ENCODE assay signal across 11 mouse cellular contexts in the genomic region with DNA sequence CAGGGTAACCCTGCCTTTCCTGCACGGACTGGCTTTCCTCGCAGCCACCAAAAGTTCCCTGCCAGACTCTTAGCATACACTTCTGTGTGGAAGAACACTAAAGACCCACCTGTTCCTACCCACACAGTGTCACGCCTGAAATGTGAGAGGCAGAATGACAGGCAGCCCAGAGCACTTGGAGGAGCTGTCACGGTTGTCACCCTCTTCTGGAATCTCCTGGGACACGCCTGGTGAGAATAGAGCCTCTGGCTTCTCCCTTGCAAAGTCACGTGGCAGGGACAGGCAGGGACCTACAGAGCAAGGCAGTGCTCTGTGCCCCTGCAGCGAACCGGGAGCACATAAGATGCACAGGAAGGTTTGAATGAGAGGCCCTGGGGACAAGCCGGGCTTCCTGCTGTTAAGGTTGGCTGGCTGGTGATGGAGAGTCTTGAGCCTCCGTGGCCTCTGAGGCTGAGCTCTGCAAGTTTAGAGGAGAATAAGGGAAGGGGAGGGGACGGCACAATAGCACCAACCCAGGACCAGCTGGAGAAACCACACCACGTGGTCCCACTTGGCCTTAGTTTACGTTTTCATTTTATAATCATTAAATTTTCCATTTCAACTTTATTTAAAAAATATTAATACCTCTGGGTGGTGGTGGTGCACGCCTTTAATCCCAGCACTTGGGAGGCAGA. TPM values are rescaled to one million over a fixed set of nuclear protein-coding genes. Genes with fewer than 3 reads are reported as not detected.
A peak's percentile ranks its signal among the peaks of the same experiment; 100 is the strongest.
DNase-seq lines count a peak whose midpoint lies in the region; ATAC-seq and TF ChIP-seq lines count a peak whose summit lies in the region.
"Had no signal": no experiment of that assay in that cellular context is flagged by ENCODE, and none has a peak within 500 bp of the region (broad histone marks: within the 10 kb centered on the region; RNA-seq: fewer than 3 reads in every experiment).

No protein-coding gene starts in this region.

- ATAC-seq in intestine, embryonic 14.5 days (replicated peaks; ENCODE audit: low FRiP score, low TSS enrichment, low read depth): peak; percentile 50; the same call in 1 of the 2 replicates
- no peak for ATAC-seq in intestine, postnatal 0 days
- ATAC-seq in forebrain, embryonic 16.5 days: peak; percentile 79
- peak; percentile 76 for ATAC-seq in midbrain, embryonic 11.5 days (ENCODE audit: low FRiP score)
- ATAC-seq in monocyte, adult 5-6 weeks (replicated peaks; ENCODE audit: insufficient number of reproducible peaks, low FRiP score, low TSS enrichment, poor library complexity, severe bottlenecking): no peak
- ATAC-seq in granulocyte monocyte progenitor cell, adult 5-6 weeks (replicated peaks; ENCODE audit: poor library complexity, severe bottlenecking): no peak

- 24% methylated on average over 14 of the region's 14 CpGs for WGBS in intestine, embryonic 14.5 days
- 32% methylated on average over 14 of the region's 14 CpGs for WGBS in intestine, postnatal 0 days
- 23% methylated on average over 14 of the region's 14 CpGs for WGBS in embryonic facial prominence, embryonic 10.5 days
- WGBS in forebrain, embryonic 16.5 days: 23% methylated on average over 14 of the region's 14 CpGs
- 22% methylated on average over 14 of the region's 14 CpGs for WGBS in midbrain, embryonic 11.5 days

- no peak overlapping the region for H3K4me3 ChIP-seq in intestine, embryonic 14.5 days (ENCODE audit: low read depth, low read length)
- H3K4me3 ChIP-seq in intestine, postnatal 0 days (ENCODE audit: low read depth, low read length): no peak overlapping the region
- H3K4me3 ChIP-seq in embryonic facial prominence, embryonic 10.5 days: no peak overlapping the region; the same call in 1 of the 2 replicates
- no peak overlapping the region for H3K4me3 ChIP-seq in forebrain, embryonic 16.5 days (replicated peaks; ENCODE audit: low read length)
- H3K4me3 ChIP-seq in midbrain, embryonic 11.5 days (ENCODE audit: low read depth, low read length): no peak overlapping the region

- no peaks in the 10 kb centered on the region for H3K27me3 ChIP-seq in intestine, embryonic 14.5 days (replicated peaks; ENCODE audit: control insufficient read depth, insufficient read depth, low read length)
- no peaks in the 10 kb centered on the region for H3K27me3 ChIP-seq in intestine, postnatal 0 days (replicated peaks; ENCODE audit: control insufficient read depth, insufficient read depth, low read length)
- H3K27me3 ChIP-seq in embryonic facial prominence, embryonic 10.5 days (replicated peaks; ENCODE audit: low read depth, poor library complexity, severe bottlenecking): no peaks in the 10 kb centered on the region
- H3K27me3 ChIP-seq in forebrain, embryonic 16.5 days (replicated peaks; ENCODE audit: control insufficient read depth, insufficient read depth, low read length): no peaks in the 10 kb centered on the region
- H3K27me3 ChIP-seq in midbrain, embryonic 11.5 days (ENCODE audit: control insufficient read depth, insufficient read depth, low read length): no peaks in the 10 kb centered on the region

- H3K27ac ChIP-seq in intestine, embryonic 14.5 days (ENCODE audit: low read depth): no peak overlapping the region
- H3K27ac ChIP-seq in intestine, postnatal 0 days (ENCODE audit: low read depth, low read length): no peak overlapping the region
- H3K27ac ChIP-seq in embryonic facial prominence, embryonic 10.5 days (replicated peaks): no peak overlapping the region
- no peak overlapping the region for H3K27ac ChIP-seq in forebrain, embryonic 16.5 days (ENCODE audit: low read length)
- no peak overlapping the region for H3K27ac ChIP-seq in midbrain, embryonic 11.5 days (ENCODE audit: low read depth, low read length)

- H3K4me2 ChIP-seq in intestine, embryonic 14.5 days (ENCODE audit: low read length): no peak overlapping the region
- H3K4me2 ChIP-seq in intestine, postnatal 0 days (replicated peaks; ENCODE audit: low read depth): no peak overlapping the region
- no peak overlapping the region for H3K4me2 ChIP-seq in forebrain, embryonic 16.5 days (ENCODE audit: low read length)
- H3K4me2 ChIP-seq in midbrain, embryonic 11.5 days: no peak overlapping the region

- no peak overlapping the region for H3K9ac ChIP-seq in intestine, embryonic 14.5 days (ENCODE audit: low read length)
- no peak overlapping the region for H3K9ac ChIP-seq in intestine, postnatal 0 days (ENCODE audit: low read depth, low read length)
- H3K9ac ChIP-seq in forebrain, embryonic 16.5 days (replicated peaks; ENCODE audit: low read depth, low read length): no peak overlapping the region
- no peak overlapping the region for H3K9ac ChIP-seq in midbrain, embryonic 11.5 days (ENCODE audit: low read length)

- no peak for DNase-seq in intestine, embryonic 14.5 days (ENCODE audit: low spot score)
- DNase-seq in embryonic facial prominence, embryonic 10.5 days (ENCODE audit: low spot score): peak; percentile 30
- no peak for DNase-seq in midbrain, embryonic 11.5 days (ENCODE audit: low spot score, missing footprints)
- no peak for DNase-seq in testis, postnatal 14 days (ENCODE audit: low spot score)
- DNase-seq: heart, adult 18-20 months; right cerebral cortex, postnatal 25 days; thymus, adult 2 months had no signal

- no peak for TF ChIP-seq CTCF in intestine, postnatal 0 days (IDR thresholded peaks at IDR 0.05; ENCODE audit: low read depth)

- H3K9me3 ChIP-seq in intestine, embryonic 14.5 days (ENCODE audit: control insufficient read depth, low read length): no peaks in the 10 kb centered on the region
- no peaks in the 10 kb centered on the region for H3K9me3 ChIP-seq in intestine, postnatal 0 days (ENCODE audit: control insufficient read depth)
- no peaks in the 10 kb centered on the region for H3K9me3 ChIP-seq in embryonic facial prominence, embryonic 10.5 days
- no peaks in the 10 kb centered on the region for H3K9me3 ChIP-seq in forebrain, embryonic 16.5 days (ENCODE audit: control insufficient read depth, low read length)
- H3K9me3 ChIP-seq in midbrain, embryonic 11.5 days (ENCODE audit: control insufficient read depth, low read length): no peaks in the 10 kb centered on the region

- peaks cover 8% of the 10 kb centered on the region; the same call in 1 of the 2 replicates for H3K4me1 ChIP-seq in intestine, embryonic 14.5 days (replicated peaks; ENCODE audit: control insufficient read depth, insufficient read depth, low read length)
- no peaks in the 10 kb centered on the region for H3K4me1 ChIP-seq in intestine, postnatal 0 days (replicated peaks; ENCODE audit: control insufficient read depth, insufficient read depth, low read length)
- peaks cover 20% of the 10 kb centered on the region for H3K4me1 ChIP-seq in embryonic facial prominence, embryonic 10.5 days
- 0 out of 2 replicates have a peak, but pooled peaks cover 3% of the 10 kb centered on the region for H3K4me1 ChIP-seq in forebrain, embryonic 16.5 days (replicated peaks; ENCODE audit: control insufficient read depth, insufficient read depth, low read length)
- peaks cover 9% of the 10 kb centered on the region for H3K4me1 ChIP-seq in midbrain, embryonic 11.5 days (ENCODE audit: control insufficient read depth, insufficient read depth, low read length)

- 0 out of 2 replicates have a peak, but pooled peaks cover 7% of the 10 kb centered on the region for H3K36me3 ChIP-seq in intestine, embryonic 14.5 days (ENCODE audit: control insufficient read depth, insufficient read depth, low read length)
- peaks cover 4% of the 10 kb centered on the region; the same call in 1 of the 2 replicates for H3K36me3 ChIP-seq in intestine, postnatal 0 days (ENCODE audit: control insufficient read depth, insufficient read depth)
- 0 out of 2 replicates have a peak, but pooled peaks cover 6% of the 10 kb centered on the region for H3K36me3 ChIP-seq in embryonic facial prominence, embryonic 10.5 days (replicated peaks)
- H3K36me3 ChIP-seq in forebrain, embryonic 16.5 days (ENCODE audit: control insufficient read depth, insufficient read depth): peaks cover 2% of the 10 kb centered on the region; the same call in 1 of the 2 replicates
- H3K36me3 ChIP-seq in midbrain, embryonic 11.5 days (ENCODE audit: control insufficient read depth, insufficient read depth, low read length): no peaks in the 10 kb centered on the region

RNA-seq across cellular contexts. Expression of a gene that starts 36.9 kb away (rescaled TPM):
- 3.2 TPM in 2 replicates for polyA plus RNA-seq in intestine, embryonic 14.5 days (2014; fragmentation: Nextera tagmentation; extraction: Ambion mirVana)
- 1.0 and 1.3 TPM in 2 replicates for polyA plus RNA-seq in intestine, postnatal 0 days (2015; fragmentation: Nextera tagmentation; extraction: Ambion mirVana)
- 6.3 and 17.0 TPM in 2 replicates for polyA plus RNA-seq in embryonic facial prominence, embryonic 10.5 days (2016; fragmentation: Nextera tagmentation; extraction: Ambion mirVana)
- 2.9 and 4.3 TPM in 2 replicates for polyA plus RNA-seq in forebrain, embryonic 16.5 days (2015; fragmentation: Nextera tagmentation; extraction: Ambion mirVana)
- 6.9 and 7.3 TPM in 2 replicates for polyA plus RNA-seq in midbrain, embryonic 11.5 days (2014; fragmentation: Nextera tagmentation; extraction: Ambion mirVana)
- total RNA-seq in monocyte, adult 5-6 weeks (2017): not detected in 3 replicates
- not detected in 2 replicates for total RNA-seq in granulocyte monocyte progenitor cell, adult 5-6 weeks (2014; fragmentation: Nextera tagmentation)
- 1.4 and 3.3 TPM in 2 replicates for total RNA-seq in granulocyte monocyte progenitor cell, adult 5-6 weeks (2017)

Comparison
In these comparisons a context has a peak if more than half of its experiments do, and no peak if none do; other contexts are left out.
1. ATAC-seq: peak in intestine, embryonic 14.5 days (single experiment), forebrain, embryonic 16.5 days (single experiment) and midbrain, embryonic 11.5 days (single experiment); none in intestine, postnatal 0 days (single experiment), monocyte, adult 5-6 weeks (single experiment) and granulocyte monocyte progenitor cell, adult 5-6 weeks (single experiment).